Comparison of ENCODE assay signal across 19 mouse cellular contexts in the genomic region with DNA sequence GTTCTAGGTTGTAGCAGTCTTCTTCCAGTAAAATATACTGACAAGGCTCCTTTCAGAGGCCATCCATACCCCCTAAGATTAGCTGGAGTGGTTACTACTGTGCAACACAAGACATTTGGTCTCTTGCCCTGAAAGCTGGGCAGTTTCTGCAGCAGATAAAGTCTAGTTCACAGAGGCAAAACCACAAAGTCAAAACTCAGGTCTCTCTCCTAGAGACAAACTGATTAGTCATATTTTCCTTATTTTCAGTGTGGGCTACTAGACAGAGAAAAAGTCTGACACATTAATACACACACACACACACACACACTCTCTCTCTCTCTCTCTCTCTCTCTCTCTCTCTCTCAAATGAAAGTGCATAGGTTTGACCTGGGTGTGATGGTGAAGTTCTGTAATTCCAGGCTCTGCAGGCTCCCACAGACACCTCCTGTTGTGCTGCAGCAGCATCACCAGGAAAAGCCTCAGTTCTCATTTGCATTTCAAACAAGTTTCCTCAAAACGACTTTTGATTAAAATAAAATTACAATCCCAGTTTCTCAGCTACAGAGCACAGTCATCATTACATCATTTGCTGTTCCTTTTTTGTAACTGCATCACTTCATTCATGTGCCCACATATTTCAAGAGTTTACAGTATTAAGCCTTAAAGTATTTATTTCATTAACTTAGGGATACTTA. TPM values are rescaled to one million over a fixed set of nuclear protein-coding genes. Genes with fewer than 3 reads are reported as not detected.
DNase-seq lines count a peak whose midpoint lies in the region; ATAC-seq and TF ChIP-seq lines count a peak whose summit lies in the region.
"Had no signal": no experiment of that assay in that cellular context is flagged by ENCODE, and none has a peak within 500 bp of the region (broad histone marks: within the 10 kb centered on the region; RNA-seq: fewer than 3 reads in every experiment).

No protein-coding gene starts in this region.

- TF ChIP-seq CTCF in liver, embryonic 14.5 days (IDR thresholded peaks at IDR 0.05; ENCODE audit: low read depth) = no peak
- TF ChIP-seq CTCF in liver, postnatal 0 days (IDR thresholded peaks at IDR 0.05; ENCODE audit: low read depth) = no peak

- H3K9me3 ChIP-seq in liver, embryonic 14.5 days (ENCODE audit: control insufficient read depth, low read length) = no peaks in the 10 kb centered on the region
- H3K9me3 ChIP-seq in liver, postnatal 0 days (ENCODE audit: low read length) = no peaks in the 10 kb centered on the region
- H3K9me3 ChIP-seq in forebrain, embryonic 14.5 days (replicated peaks; ENCODE audit: control insufficient read depth, low read length) = no peaks in the 10 kb centered on the region
- no peaks in the 10 kb centered on the region for H3K9me3 ChIP-seq in hindbrain, embryonic 12.5 days (replicated peaks)
- H3K9me3 ChIP-seq: embryonic facial prominence, embryonic 12.5 days; heart, embryonic 15.5 days; hindbrain, embryonic 13.5 days; limb, embryonic 12.5 days; midbrain, embryonic 12.5 days had no signal

- no peaks in the 10 kb centered on the region for H3K4me1 ChIP-seq in liver, embryonic 14.5 days (replicated peaks; ENCODE audit: control insufficient read depth in 2 of 2, insufficient read depth in 2 of 2, low read length in 1 of 2)
- no peaks in the 10 kb centered on the region for H3K4me1 ChIP-seq in liver, postnatal 0 days (ENCODE audit: insufficient read depth)
- peaks cover 7% of the 10 kb centered on the region; the same call in 1 of the 2 replicates for H3K4me1 ChIP-seq in forebrain, embryonic 14.5 days (ENCODE audit: control insufficient read depth, insufficient read depth, low read length)
- H3K4me1 ChIP-seq in hindbrain, embryonic 12.5 days = no peaks in the 10 kb centered on the region
- H3K4me1 ChIP-seq: embryonic facial prominence, embryonic 12.5 days; heart, embryonic 15.5 days; hindbrain, embryonic 13.5 days; limb, embryonic 12.5 days had no signal

- no peaks in the 10 kb centered on the region for H3K27me3 ChIP-seq in liver, embryonic 14.5 days (ENCODE audit: control insufficient read depth, insufficient read depth, low read length)
- H3K27me3 ChIP-seq in liver, postnatal 0 days (ENCODE audit: insufficient read depth, low read length) = no peaks in the 10 kb centered on the region
- H3K27me3 ChIP-seq in forebrain, embryonic 14.5 days (replicated peaks; ENCODE audit: control insufficient read depth, insufficient read depth, low read length) = no peaks in the 10 kb centered on the region
- H3K27me3 ChIP-seq in hindbrain, embryonic 12.5 days = no peaks in the 10 kb centered on the region
- H3K27me3 ChIP-seq: embryonic facial prominence, embryonic 12.5 days; heart, embryonic 15.5 days; hindbrain, embryonic 13.5 days; limb, embryonic 12.5 days; midbrain, embryonic 12.5 days had no signal

- no peak overlapping the region for H3K4me2 ChIP-seq in liver, embryonic 14.5 days (ENCODE audit: low read depth)
- no peak overlapping the region for H3K4me2 ChIP-seq in liver, postnatal 0 days (ENCODE audit: low read depth, low read length)
- H3K4me2 ChIP-seq in forebrain, embryonic 14.5 days (ENCODE audit: low read length) = no peak overlapping the region
- H3K4me2 ChIP-seq in hindbrain, embryonic 12.5 days (replicated peaks) = no peak overlapping the region
- H3K4me2 ChIP-seq: embryonic facial prominence, embryonic 12.5 days; heart, embryonic 15.5 days; hindbrain, embryonic 13.5 days; limb, embryonic 12.5 days; midbrain, embryonic 12.5 days had no signal

- WGBS in liver, embryonic 14.5 days (ENCODE audit: insufficient replicate concordance) = 15% methylated on average over 1 of the region's 1 CpGs
- 29% methylated on average over 1 of the region's 1 CpGs for WGBS in liver, postnatal 0 days (ENCODE audit: insufficient replicate concordance)
- 5% methylated on average over 1 of the region's 1 CpGs for whole genome bisulfite sequencing in forebrain, embryonic 14.5 days
- 8% methylated on average over 1 of the region's 1 CpGs for WGBS in hindbrain, embryonic 12.5 days

- H3K27ac ChIP-seq in liver, embryonic 14.5 days = no peak overlapping the region
- no peak overlapping the region for H3K27ac ChIP-seq in liver, postnatal 0 days (ENCODE audit: low read depth)
- H3K27ac ChIP-seq in forebrain, embryonic 14.5 days (ENCODE audit: low read depth, low read length) = peak overlapping the region; percentile 39; the same call in 1 of the 2 replicates
- no peak overlapping the region for H3K27ac ChIP-seq in hindbrain, embryonic 12.5 days
- H3K27ac ChIP-seq: embryonic facial prominence, embryonic 12.5 days; heart, embryonic 15.5 days; hindbrain, embryonic 13.5 days; limb, embryonic 12.5 days; midbrain, embryonic 12.5 days had no signal

- H3K36me3 ChIP-seq in liver, embryonic 14.5 days (replicated peaks; ENCODE audit: control insufficient read depth, insufficient read depth, low read depth) = no peaks in the 10 kb centered on the region
- peaks cover 18% of the 10 kb centered on the region for H3K36me3 ChIP-seq in liver, postnatal 0 days (replicated peaks; ENCODE audit: insufficient read depth, low read length)
- H3K36me3 ChIP-seq in forebrain, embryonic 14.5 days (ENCODE audit: control insufficient read depth, insufficient read depth, low read length) = peaks cover 39% of the 10 kb centered on the region
- peaks cover 23% of the 10 kb centered on the region for H3K36me3 ChIP-seq in hindbrain, embryonic 12.5 days

- no peak for DNase-seq in liver, embryonic 14.5 days (ENCODE audit: low read depth in 3 of 3, low spot score in 3 of 3)
- no peak for DNase-seq in liver, postnatal 0 days
- DNase-seq in MEL-GATA-1-ER (ENCODE audit: extremely low read depth, low read depth) = peak; percentile 75
- no peak for DNase-seq in forebrain, embryonic 14.5 days (ENCODE audit: low spot score)
- no peak for DNase-seq in embryo, embryonic 10.5 days (ENCODE audit: low spot score)
- no peak for DNase-seq in adrenal gland, postnatal 4 days (ENCODE audit: low spot score in 2 of 2)
- DNase-seq: cerebellum, postnatal 10 days; gastrocnemius, postnatal 25 days; kidney, adult 2 months; kidney, postnatal 4 days; layer of hippocampus, postnatal 36 days; right cerebral cortex, postnatal 25 days; thymus, adult 2 months had no signal

- no peak overlapping the region for H3K9ac ChIP-seq in liver, embryonic 14.5 days (replicated peaks)
- H3K9ac ChIP-seq in liver, postnatal 0 days (replicated peaks) = no peak overlapping the region
- H3K9ac ChIP-seq in forebrain, embryonic 14.5 days (ENCODE audit: low read length) = no peak overlapping the region
- no peak overlapping the region for H3K9ac ChIP-seq in hindbrain, embryonic 12.5 days
- H3K9ac ChIP-seq: embryonic facial prominence, embryonic 12.5 days; heart, embryonic 15.5 days; hindbrain, embryonic 13.5 days; limb, embryonic 12.5 days; midbrain, embryonic 12.5 days had no signal

- H3K4me3 ChIP-seq in liver, embryonic 14.5 days (ENCODE audit: insufficient read depth in 1 of 2, low read depth in 2 of 2, low read length in 2 of 2) = no peak overlapping the region
- no peak overlapping the region for H3K4me3 ChIP-seq in liver, postnatal 0 days (ENCODE audit: low read depth, low read length)
- H3K4me3 ChIP-seq in forebrain, embryonic 14.5 days (ENCODE audit: low read depth, low read length) = no peak overlapping the region
- no peak overlapping the region for H3K4me3 ChIP-seq in hindbrain, embryonic 12.5 days
- H3K4me3 ChIP-seq: embryonic facial prominence, embryonic 12.5 days; heart, embryonic 15.5 days; hindbrain, embryonic 13.5 days; limb, embryonic 12.5 days; midbrain, embryonic 12.5 days had no signal

- no peak for TF ChIP-seq EP300 in liver, embryonic 14.5 days (IDR thresholded peaks at IDR 0.05; ENCODE audit: low read depth)
- TF ChIP-seq EP300 in liver, postnatal 0 days (IDR thresholded peaks at IDR 0.05; ENCODE audit: low read depth) = no peak

- peak; percentile 45; the same call in 1 of the 2 replicates for ATAC-seq in liver, embryonic 14.5 days (ENCODE audit: insufficient read depth)
- ATAC-seq in liver, postnatal 0 days = no peak
- ATAC-seq in forebrain, embryonic 14.5 days = no peak
- no peak for ATAC-seq in hindbrain, embryonic 12.5 days (ENCODE audit: low FRiP score)

RNA-seq across cellular contexts. Expression of a gene that starts 10.8 kb away (rescaled TPM):
- polyA plus RNA-seq in liver, embryonic 14.5 days (2012; rRNA removed) = 12.9 and 14.7 TPM in 2 replicates
- polyA plus RNA-seq in liver, embryonic 14.5 days (2014; fragmentation: Nextera tagmentation; extraction: Ambion mirVana) = 20.0 and 22.2 TPM in 2 replicates
- 15.2 and 17.2 TPM in 2 replicates for polyA plus RNA-seq in liver, postnatal 0 days (2015; fragmentation: Nextera tagmentation; extraction: Ambion mirVana)
- polyA plus RNA-seq in forebrain, embryonic 14.5 days (2014; fragmentation: Nextera tagmentation; extraction: Ambion mirVana) = 17.1 and 25.1 TPM in 2 replicates
- total RNA-seq in adrenal gland, postnatal 4 days (2021) = 10 to 100 TPM; 69.7 to 74.4 TPM
- polyA plus RNA-seq in hindbrain, embryonic 12.5 days (2016; fragmentation: Nextera tagmentation; extraction: Ambion mirVana) = 22.7 and 25.3 TPM in 2 replicates

RNA-seq across cellular contexts. Expression of a gene that starts 28.0 kb away (rescaled TPM):
- 5.1 and 13.1 TPM in 2 replicates for polyA plus RNA-seq in liver, embryonic 14.5 days (2012; rRNA removed)
- polyA plus RNA-seq in liver, embryonic 14.5 days (2014; fragmentation: Nextera tagmentation; extraction: Ambion mirVana) = 19.0 and 20.8 TPM in 2 replicates
- 14.1 and 15.0 TPM in 2 replicates for polyA plus RNA-seq in liver, postnatal 0 days (2015; fragmentation: Nextera tagmentation; extraction: Ambion mirVana)
- polyA plus RNA-seq in forebrain, embryonic 14.5 days (2014; fragmentation: Nextera tagmentation; extraction: Ambion mirVana) = 99.8 and 110 TPM in 2 replicates
- total RNA-seq in adrenal gland, postnatal 4 days (2021) = 10 to 100 TPM; 36.0 to 36.2 TPM
- polyA plus RNA-seq in hindbrain, embryonic 12.5 days (2016; fragmentation: Nextera tagmentation; extraction: Ambion mirVana) = 75.0 and 87.3 TPM in 2 replicates

RNA-seq across cellular contexts. Expression of a gene that starts 34.5 kb away (rescaled TPM):
- 5.0 and 7.4 TPM in 2 replicates for polyA plus RNA-seq in liver, embryonic 14.5 days (2012; rRNA removed)
- 10.7 and 11.7 TPM in 2 replicates for polyA plus RNA-seq in liver, embryonic 14.5 days (2014; fragmentation: Nextera tagmentation; extraction: Ambion mirVana)
- polyA plus RNA-seq in liver, postnatal 0 days (2015; fragmentation: Nextera tagmentation; extraction: Ambion mirVana) = 13.0 and 15.5 TPM in 2 replicates
- polyA plus RNA-seq in forebrain, embryonic 14.5 days (2014; fragmentation: Nextera tagmentation; extraction: Ambion mirVana) = 35.9 and 45.5 TPM in 2 replicates
- total RNA-seq in adrenal gland, postnatal 4 days (2021) = 10 to 100 TPM; 39.4 to 42.2 TPM
- 35.8 and 36.2 TPM in 2 replicates for polyA plus RNA-seq in hindbrain, embryonic 12.5 days (2016; fragmentation: Nextera tagmentation; extraction: Ambion mirVana)
